Mouse (Mus musculus) lung, postnatal 14 days (tissue): Measurements from ENCODE around the gene Tcam1.
A peak's percentile ranks its signal among the peaks of the same experiment; 100 is the strongest.

Source experiments
- DNase-seq: peaks from one replicate; pipeline ENCODE4 v3.0.0; 2021

The Tcam1 gene

GRCm38 (mm10) chr11:106273811-106274210 lies 2.7 kb upstream of the Tcam1 start:
- DNase-seq: no peak

DNA sequence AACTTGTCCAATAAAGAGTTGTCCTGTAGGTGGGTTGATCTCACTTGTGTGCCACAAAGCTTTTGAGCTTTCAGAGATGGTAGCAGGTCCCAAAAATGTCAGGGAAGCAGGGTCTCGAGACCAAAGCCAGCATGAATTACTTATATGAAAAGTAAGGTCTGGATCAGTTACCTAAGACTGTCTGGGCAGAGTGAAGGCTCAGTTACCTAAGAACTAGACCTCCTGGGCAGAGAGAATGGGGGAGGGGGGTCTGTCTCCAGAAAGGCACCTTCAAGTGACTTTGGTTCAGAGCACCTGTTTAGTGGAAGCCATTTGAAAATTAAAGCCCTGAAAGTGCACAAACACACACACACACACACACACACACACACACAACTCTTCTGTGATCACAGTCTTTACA lies 2.1 kb upstream of the Tcam1 start:
- no peak for DNase-seq

DNA sequence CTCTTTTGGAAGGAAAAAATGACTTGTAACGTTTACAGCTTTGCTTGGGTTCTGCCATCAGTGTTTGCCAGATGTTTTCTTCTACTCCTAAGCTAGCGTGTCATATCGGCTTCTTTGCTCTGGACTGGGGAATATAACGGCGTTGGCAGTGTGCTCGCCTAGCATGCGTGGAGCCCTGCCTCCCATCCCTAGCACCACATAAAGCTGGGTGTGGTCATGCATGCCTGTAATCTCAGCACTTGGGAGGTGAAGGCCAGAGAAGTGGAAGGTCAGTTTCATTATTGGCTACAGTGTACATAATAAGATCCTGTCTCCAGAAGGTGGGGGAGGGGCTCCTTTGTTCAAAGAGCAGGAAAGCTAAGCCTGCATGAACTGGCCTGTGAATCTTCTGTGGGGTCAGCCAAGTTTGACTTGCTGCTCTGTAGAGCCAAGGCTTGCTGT lies 1.5 kb upstream of the Tcam1 start:
- peak; percentile 74 for DNase-seq

- DNase-seq: no peak
Measured at GRCm38 (mm10) chr11:106282452-106282851, 6.0 kb downstream of the Tcam1 start.

GRCm38 (mm10) chr11:106283371-106283770 lies 6.9 kb downstream of the Tcam1 start:
- DNase-seq: no peak

DNA sequence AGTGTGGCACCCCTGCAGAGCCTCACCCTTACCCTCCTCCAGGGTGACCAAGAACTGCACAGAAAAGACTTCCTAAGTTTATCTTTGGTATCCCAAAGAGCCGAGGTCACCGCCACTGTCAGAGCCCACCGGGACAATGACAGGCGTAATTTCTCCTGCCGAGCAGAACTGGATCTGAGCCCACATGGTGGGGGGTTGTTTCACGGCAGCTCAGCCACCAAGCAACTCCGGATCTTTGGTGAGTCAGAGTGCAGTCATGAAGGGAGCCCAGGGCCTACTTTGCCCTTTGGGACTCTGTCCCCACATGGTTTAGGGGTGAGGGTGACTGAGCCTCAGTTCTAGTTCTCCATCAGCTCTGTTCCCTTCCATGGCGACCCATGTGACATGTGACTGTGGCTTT lies 7.7 kb downstream of the Tcam1 start:
- DNase-seq: no peak

DNA sequence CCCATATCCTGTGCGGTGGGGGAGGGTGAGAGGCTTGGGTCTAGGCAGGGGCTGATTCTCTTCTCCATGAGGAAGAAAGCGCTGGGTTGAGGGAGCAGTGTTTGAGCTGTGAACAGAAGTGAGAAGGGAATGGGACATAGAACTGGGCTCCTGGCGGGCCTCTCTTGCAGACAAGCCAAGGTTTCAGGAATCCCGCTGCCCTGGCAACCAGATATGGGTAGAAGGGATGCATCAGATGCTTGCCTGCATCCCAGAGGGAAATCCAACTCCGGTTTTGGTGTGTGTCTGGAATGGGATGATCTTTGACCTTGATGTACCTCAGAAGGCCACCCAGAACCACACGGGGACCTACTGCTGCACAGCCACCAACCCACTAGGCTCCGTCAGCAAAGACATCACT lies 9.7 kb downstream of the Tcam1 start:
- DNase-seq: no peak

GRCm38 (mm10) chr11:106286987-106287386 lies 10.5 kb downstream of the Tcam1 start:
- no peak for DNase-seq

GRCm38 (mm10) chr11:106289369-106289768 lies 12.9 kb downstream of the Tcam1 start:
- peak; percentile 70 for DNase-seq

DNA sequence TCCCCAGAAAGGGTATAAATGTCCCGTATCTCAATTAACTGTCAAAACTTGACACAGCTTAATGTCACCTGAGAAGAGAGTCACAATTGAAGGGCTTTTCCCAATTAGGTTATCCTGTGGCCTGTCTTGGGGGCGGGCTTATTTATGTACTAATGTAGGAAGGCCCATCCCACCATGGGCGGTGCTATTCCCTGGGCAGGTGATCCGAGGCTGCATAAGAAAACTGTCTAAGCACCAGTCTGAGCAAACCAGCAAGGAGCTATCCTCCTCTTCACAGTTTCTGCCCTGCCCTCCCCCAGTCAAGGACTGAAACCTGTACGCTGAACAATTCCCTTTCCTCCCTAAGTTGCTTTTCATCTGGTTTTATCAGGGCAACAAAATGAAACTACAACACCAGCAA lies 13.9 kb downstream of the Tcam1 start:
- DNase-seq: no peak

DNA sequence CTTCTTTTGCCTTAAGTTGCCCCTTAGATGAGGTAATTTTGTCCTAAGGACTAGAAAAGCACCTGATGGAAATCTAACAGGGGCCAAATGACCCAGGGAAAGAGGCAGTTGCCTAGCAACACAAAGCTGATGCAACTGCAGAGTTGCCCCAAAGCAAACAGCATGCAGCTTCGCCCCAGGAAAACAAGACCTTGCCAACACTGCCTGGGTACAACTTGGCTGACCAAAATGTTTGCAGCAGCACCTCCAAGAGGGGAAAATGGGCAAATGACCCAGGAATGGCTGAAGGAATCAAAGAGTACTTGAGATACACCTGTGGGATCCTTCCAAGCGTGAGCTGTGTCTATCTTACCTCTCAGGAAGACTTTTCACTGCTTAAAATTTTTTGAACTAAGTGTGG lies 15.4 kb downstream of the Tcam1 start:
- peak; percentile 45 for DNase-seq

- DNase-seq: no peak
Measured at GRCm38 (mm10) chr11:106301765-106302164, 25.3 kb downstream of the Tcam1 start, which contains the start of gene Gh. Gene Gh, minus strand, starts transcription at chr11:106301865.

GRCm38 (mm10) chr11:106302634-106303033 lies 26.2 kb downstream of the Tcam1 start:
- peak; percentile 79 for DNase-seq

DNA sequence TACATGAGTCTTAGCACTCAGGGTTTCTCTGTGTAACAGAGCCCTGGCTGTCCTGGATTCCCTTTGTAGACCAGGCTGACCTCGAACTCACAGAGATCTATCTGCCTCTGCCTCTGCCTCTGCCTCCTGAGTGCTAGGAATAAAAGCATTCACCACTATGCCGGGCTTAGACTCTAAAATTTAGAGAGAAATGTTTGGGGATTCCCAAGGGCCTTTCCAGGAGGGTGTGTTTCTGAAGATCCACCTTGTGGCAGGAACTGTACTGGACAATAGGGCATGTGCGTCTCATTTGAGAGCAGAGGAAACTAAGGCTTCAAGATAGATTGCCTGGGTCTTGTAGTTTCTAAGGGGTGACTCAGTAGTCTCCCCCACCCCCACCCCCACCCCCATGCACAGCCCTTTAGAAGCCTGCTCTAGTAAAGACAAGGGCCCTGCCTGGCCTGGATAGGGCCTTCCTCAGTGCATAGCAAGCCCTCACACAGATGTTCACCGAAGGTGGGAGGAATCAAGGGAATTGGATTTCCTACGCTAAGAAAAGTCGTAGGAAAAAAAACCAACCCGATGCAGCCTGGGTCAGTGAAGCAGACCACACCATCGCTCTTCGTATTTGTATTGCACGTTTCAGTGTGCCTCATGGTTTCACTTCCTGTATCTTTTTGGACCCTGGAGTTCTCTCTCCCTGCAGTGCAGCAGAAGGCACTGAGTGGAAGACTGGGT lies 29.0 kb downstream of the Tcam1 start:
- no peak for DNase-seq

GRCm38 (mm10) chr11:106306065-106306385 lies 29.6 kb downstream of the Tcam1 start:
- no peak for DNase-seq

- no peak for DNase-seq
Measured at GRCm38 (mm10) chr11:106306758-106307157, 30.3 kb downstream of the Tcam1 start.

GRCm38 (mm10) chr11:106307432-106307831 lies 31.0 kb downstream of the Tcam1 start:
- DNase-seq: no peak

DNA sequence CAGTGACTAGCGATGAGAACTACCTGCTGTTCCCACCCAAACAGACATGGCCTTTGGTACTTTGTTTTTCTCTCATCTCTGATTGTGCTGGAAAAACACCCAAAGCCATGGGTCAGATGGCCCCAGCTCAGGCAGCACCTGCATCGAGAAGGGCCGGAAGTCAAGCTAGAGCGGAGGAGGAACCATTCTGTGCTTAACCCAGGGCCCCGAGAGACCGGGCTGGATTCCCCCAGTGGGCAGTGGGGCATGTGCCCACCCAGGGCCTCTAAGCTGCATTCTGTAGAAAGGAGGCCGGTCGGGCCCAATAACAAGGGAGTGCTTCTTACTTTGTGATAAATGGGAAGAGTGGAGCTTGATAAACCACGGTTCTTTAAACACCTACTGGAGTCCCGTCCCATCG lies 31.7 kb downstream of the Tcam1 start:
- DNase-seq: no peak

DNA sequence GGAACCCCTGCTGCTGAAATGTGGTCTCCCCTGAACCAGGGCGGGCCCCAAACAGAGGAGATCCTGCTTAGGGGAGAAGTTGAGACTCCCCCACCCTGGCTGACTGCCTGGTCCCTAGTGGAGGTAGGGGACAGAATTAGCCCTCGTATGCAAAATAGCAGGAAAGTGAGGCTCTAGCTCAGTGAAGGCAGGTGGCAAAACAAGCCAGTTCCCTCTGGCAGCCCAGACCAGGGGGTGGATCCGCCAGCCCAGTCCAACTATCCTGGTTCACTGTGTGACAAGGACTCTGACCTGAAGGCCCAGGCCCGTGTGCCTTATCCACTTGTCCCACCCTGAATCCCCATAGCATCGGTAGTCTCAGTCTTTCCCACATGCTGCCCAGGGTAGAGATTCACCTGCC lies 33.7 kb downstream of the Tcam1 start:
- no peak for DNase-seq

- no peak for DNase-seq
Measured at GRCm38 (mm10) chr11:106313533-106313932, 37.1 kb downstream of the Tcam1 start.

GRCm38 (mm10) chr11:106314333-106314812 lies 37.9 kb downstream of the Tcam1 start, which contains the start of gene Cd79b:
Gene Cd79b, minus strand, starts transcription at chr11:106314762.
- DNase-seq: no peak

DNA sequence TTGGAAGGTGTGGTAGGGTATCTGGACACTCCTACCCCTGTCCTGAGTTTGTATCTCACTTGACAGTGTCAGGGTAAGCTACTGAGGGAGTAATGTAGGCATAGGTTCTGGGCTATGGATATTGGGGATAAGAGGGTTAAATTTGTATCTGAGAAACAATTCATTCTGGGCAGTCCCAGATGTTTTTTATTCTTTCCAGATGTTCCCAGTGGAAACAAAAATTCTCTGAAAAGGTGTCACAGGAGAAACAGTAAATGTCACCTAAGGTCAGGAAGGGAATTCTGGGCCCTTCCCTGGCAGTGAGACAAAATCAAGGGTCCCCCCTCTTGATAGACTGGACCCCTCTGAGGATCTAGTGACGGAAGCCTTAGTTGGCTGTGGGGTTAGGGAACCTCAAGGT lies 39.9 kb downstream of the Tcam1 start:
- DNase-seq: no peak

GRCm38 (mm10) chr11:106317801-106318200 lies 41.3 kb downstream of the Tcam1 start:
- DNase-seq: no peak

DNA sequence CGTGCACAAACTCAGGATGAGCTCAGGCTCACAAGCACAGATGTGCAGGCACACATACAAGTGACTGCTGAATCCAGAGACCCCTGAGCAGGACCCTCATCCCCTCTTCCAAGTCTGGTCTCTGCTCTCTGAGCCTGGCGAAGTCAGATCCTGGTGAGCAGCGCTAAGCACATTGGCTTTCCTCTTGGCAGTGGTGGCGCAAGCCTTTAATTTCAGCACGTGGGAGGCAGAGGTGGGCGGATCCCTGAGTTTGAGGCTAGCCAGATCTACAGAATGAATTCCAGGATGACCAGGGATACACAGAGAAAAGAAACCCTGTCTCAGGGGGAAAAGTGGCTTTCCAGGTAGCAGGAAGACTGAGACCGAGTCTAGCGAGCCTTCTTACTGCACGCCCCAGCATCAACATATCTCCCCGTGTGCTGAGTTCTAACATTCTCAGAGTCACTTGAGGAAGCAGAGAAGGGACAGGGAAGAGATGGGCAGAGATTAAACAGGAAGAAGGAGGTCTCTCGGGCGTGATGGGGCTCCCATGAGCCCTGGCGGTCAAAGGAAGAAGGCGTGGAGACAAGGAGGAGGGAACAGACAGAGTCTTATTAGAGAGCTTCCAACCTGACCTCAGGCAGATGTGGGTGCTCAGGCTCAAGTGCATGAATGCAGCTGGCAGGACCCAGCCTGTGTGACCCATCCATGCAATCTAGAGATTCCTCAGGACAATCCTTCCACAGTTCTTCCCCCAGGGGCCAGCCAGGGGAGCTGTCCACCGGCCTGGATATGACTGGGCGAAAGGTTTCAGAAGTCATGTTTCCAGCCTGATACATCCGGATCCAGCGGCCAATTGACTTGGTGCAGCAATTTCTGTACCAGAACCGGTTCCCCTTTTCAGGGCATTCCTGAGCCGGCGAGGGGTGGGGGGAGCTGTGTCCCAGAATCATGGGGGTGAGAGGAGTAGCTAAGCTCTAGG lies 42.2 kb downstream of the Tcam1 start:
- no peak for DNase-seq
